Mouse (Mus musculus) gastrocnemius, adult 18-20 months (tissue): ENCODE data around the gene Zfp710. TPM values are rescaled to one million over a fixed set of nuclear protein-coding genes. Genes with fewer than 3 reads are reported as not detected.
A peak's percentile ranks its signal among the peaks of the same experiment; 100 is the strongest.
"Not testable (repeated sequence)": the region's sequence is repeated elsewhere in the genome, so short reads cannot be mapped to it uniquely, and the experiment has no call there.

Experiments used
- DNase-seq: peaks from one replicate; pipeline ENCODE4 v3.0.0; 2021; ENCODE audit warnings: low spot score
- long read RNA-seq, 2 experiments: library from polyadenylated mRNA; stranded (forward); transcript quantifications; one replicate each; pipeline ENCODE4 v2.0.0; 2021
- total RNA-seq, 2 experiments: library from RNA; stranded (reverse); gene quantifications; 2 replicates each; pipeline ENCODE4 v1.2.3; 2021

Gene Zfp710
- total RNA-seq: 10 to 100 TPM; 21.1 to 31.3 TPM
- long read RNA-seq, experiment 1, full-length matches to known transcripts: 4 of 12 reads
- long read RNA-seq, experiment 1, partial matches to known transcripts: 1 of 12 reads
- long read RNA-seq, experiment 1, other reads (novel, unspliced or antisense): 7 of 12 reads
- long read RNA-seq, experiment 2, partial matches to known transcripts: 2 of 13 reads
- long read RNA-seq, experiment 2, other reads (novel, unspliced or antisense): 11 of 13 reads

- DNase-seq: peak; percentile 88
These were observed at the start of gene Zfp710 for GRCm38 (mm10) chr7:80024521-80025390. Zfp710 (plus strand) TSS chr7:80024814.

DNA sequence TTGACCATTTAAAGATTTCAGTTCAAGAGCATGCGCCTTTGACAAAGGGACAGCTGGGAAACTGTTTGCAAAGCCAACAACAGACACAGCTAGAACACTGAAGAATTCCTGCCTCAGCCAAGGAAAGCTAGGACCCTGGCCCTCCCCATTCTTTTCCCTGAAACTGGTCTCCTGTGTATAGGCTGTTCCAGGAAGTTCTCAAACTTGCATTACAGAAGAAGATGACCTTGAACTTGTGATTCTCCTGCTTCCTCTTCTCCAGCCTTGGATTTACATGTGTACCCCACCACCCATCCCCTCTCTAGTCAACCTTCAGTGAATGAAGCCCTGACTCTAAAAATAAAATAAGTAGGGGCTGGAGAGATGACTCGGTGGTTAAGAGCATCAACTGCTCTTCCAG, 49.3 kb upstream of the Zfp710 start:
- DNase-seq: no peak

- DNase-seq: no peak
These were observed 37.9 kb upstream of the Zfp710 start for GRCm38 (mm10) chr7:79986717-79987116.

DNA sequence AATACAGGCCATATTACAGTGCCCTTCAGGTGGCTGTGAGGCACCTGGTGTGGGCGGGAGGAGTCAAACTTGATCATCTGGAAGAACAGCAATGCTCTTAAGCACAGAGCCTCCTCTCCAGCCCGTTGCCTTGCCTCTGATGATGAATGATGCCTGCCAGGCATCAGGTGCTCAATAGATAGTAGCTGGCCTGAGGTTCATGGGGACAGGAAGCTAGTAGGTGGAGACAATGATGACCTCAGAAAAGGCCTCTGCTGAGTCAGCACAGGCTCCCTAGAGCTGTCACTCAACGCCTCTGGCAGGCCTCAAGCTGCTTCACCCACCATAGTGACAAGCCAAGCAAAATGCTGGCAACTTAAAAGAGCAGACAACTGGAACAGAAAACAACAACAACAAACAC, 36.9 kb upstream of the Zfp710 start:
- DNase-seq: no peak

- DNase-seq: not testable (repeated sequence)
These were observed 36.1 kb upstream of the Zfp710 start for GRCm38 (mm10) chr7:79988466-79988865.

DNA sequence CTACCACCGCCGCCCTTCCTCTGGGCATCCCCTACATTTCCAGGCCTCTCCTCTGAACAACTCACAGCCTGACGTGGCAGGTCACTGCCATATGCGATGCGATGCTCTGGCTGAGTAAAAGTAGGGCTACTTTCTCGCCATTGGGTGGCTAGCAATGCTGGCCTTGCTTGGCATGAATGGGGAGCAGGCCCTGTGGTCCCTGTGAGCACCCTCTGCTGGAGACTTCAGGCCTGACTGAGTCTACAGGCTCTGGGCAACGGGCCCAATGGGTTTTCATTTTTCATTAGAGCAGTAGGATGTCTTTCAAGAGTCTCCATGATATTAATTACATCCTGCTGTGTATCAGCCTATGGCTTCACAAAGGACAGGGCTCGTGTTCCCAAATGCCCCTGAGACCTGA, 30.1 kb upstream of the Zfp710 start:
- peak; percentile 19 for DNase-seq

- DNase-seq: no peak
These were observed 26.9 kb upstream of the Zfp710 start for GRCm38 (mm10) chr7:79997761-79998160.

- no peak for DNase-seq
These were observed 22.1 kb upstream of the Zfp710 start for GRCm38 (mm10) chr7:80002353-80003055.

- DNase-seq: no peak
These were observed 19.6 kb upstream of the Zfp710 start for GRCm38 (mm10) chr7:80004776-80005554.

DNA sequence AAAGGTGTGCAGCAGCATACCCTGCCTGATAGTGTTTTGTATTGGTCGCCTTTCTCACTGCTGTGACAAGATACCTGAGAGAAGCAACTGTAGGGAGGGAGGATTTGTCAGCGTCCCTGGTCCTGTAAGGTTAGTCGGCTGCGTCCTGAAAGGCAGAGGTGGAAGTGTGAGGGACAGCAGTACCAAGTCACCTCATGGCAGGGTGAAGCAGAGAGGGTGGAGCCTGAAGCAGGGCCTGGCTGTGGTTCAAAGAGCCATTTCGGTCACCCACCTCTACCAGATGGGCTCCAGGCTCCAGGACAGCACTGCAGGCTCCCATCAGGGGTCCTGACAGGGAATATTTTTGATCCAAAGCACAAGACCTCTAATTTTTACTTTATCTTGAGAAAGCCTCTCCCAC, 13.9 kb upstream of the Zfp710 start:
- no peak for DNase-seq

GRCm38 (mm10) chr7:80011470-80011869, 13.1 kb upstream of the Zfp710 start:
- DNase-seq: peak; percentile 34

DNA sequence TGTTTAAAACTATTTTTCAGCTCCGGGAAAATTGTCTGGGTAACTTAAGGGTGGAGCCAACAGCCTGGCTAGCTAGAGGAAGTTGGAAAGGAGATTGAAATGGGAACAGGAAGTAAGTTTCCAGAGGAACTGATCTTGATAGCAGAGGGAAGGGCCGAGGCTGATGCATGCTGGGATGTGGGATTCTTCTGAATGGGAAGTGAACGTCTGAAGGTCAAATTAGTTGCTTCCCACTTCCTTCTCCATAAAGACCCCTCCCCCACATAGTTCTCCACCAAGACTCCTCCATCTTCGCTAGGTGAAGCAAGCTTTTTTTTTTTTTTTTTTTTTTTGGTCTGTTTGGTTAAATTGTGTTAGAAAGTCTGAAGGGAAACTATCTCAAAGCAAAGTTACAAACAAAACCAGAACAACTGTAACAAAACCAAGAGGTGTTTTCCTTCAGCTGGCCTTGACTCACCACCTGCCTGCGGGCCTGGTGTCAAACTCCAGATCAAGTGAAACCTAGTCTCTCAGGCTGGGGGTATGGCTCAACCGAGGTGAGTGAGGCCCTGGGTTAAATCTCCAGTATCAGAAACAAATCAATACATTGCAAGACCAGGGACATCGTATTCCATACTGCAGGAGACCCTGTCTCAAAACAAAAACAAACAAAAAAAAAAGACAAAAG, 10.6 kb upstream of the Zfp710 start:
- peak; percentile 34 for DNase-seq

DNA sequence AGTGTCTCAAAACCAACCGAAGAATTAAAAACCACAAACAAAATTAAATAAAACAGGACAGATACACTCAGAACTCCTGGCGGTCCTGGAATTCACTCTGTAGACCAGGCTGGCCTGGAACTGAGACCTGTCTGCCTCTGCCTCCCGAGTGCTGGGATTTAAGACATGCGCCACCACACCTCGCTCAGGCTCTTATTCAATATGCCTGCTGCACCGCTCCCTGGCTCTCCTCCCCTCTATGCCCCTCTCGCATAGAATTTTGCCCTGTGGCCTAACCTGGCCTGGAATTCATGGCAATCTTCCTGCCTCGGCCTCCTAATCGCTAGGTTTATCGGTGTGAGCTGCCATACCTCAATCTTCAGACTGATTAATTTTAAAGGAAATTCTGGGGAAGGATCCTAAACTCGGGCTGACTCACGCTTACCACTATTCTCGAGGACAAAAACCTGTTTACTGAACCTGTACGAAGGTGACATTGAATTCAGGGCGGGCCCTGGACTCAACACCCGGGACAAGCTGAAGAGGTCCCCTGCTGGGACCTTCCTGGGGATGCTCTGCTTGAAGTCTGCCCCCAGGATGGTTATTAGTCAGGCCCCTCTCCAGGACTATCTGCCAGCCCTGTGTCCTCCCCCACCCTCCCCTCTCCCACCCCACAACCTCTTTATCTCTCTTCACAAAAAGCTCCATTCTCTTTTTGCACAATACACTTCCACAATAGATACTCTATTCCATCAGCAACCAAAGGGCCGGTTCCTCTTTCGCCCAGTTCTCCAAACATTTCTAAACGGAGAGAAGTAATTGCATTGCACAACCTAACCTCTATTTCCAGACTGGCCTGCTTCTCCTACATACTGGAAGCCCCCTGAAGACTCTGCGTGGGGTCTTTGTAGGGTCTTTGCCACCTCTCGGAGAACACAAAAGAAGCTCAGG, 9.5 kb upstream of the Zfp710 start:
- no peak for DNase-seq

GRCm38 (mm10) chr7:80018506-80019452, 5.8 kb upstream of the Zfp710 start:
- no peak for DNase-seq

DNA sequence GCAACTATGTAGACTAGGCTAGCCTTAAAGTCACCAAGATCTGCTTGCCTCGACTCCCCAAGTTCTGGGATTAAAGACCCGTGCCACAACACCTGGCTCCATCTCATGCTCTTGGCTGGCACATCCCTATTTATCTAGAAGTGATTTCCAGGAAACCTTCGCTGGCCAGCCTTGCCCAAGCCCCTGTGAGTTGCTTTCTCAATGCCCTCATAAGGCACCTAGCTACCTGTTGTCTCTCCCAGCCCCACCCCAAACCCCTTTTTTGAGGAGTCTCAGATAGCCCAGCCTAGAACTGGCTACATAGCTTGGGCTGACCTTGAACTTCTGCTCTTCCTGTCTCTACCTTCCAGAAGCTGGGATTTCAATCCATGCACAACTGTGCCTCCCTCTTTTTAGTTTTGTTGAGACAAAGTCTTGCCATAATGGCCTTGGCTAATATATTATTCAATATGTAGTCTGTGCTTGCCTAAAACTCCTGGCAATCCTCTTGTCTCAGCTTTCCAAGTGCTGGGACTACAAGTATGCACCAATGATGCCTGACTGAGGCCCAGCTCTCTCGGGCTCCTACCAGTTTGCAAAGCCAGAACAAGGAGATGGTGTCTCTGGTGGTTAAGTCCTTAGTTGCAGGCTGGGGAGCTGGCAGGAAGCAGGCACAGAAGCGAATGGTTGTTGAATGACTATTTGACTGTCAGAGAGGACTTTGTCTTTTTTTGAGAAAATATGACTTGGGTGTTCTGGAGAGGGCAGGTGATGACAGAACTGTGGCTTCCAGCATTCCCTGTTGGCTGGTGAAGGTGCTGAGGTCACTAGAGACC, 786 bp upstream of the Zfp710 start:
- peak; percentile 22 for DNase-seq

DNA sequence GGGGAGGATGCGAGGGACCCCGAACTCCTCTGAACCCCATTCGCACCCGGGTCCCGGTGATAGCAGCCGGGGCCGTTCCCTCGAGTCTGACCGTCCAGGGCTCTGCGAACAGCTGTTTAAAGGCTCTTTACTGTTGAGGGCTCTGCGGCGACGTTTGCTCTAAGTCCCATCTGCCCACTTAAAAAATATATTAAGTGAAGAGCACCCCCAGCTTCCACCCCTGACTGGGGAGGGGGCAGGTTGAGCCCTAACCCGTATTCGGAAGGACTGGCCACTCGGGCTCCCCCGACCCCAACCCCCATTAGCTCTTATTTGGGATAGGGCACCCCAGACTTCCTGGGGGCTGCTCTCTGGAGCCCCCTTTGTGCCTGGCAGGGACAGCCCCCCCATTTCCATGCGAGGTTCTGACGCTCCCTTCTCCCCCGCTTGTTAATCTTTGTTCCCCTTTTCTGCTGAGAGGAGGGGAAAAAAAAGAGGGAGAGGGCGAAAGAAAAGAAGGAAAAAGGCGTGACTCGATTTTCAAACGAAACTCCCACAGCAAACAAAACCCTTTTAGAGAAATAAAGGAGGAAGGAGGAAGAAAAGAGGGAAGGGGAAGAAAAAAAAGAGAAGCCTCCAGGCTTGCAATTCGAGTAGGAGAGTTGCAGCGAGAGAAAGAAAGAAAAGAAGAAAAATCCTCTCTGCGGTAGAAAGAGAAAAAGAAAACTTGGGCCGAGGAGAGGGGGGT, 940 bp downstream of the Zfp710 start:
- no peak for DNase-seq
